Mouse (Mus musculus) neural tube, embryonic 13.5 days (tissue): ENCODE results near the gene Ppt1. TPM values are rescaled to one million over a fixed set of nuclear protein-coding genes. Genes with fewer than 3 reads are reported as not detected.
"Not testable (repeated sequence)": the region's sequence is repeated elsewhere in the genome, so short reads cannot be mapped to it uniquely, and the experiment has no call there.

Source experiments
- ATAC-seq: fragments of 200-750 bp; cut with Nextera tagmentation; 2 replicates; pipeline ENCODE4 v1.8.0; 2017; ENCODE audit warnings: low read depth, mild to moderate bottlenecking, moderate TSS enrichment, moderate library complexity
- H3K27ac ChIP-seq: fragments of 300-500 bp; sonication (generic); replicated peaks from 2 replicates; pipeline ENCODE4 v1.5.1; 2015; ENCODE audit warnings: moderate library complexity, mild to moderate bottlenecking, inconsistent platforms
- H3K27me3 ChIP-seq: fragments of 300-500 bp; sonication (generic); 2 replicates; pipeline ENCODE4 v1.6.1; 2015; ENCODE audit warnings: mild to moderate bottlenecking, inconsistent platforms
- H3K36me3 ChIP-seq: fragments of 300-500 bp; sonication (generic); 2 replicates; pipeline ENCODE4 v1.6.1; 2015; ENCODE audit warnings: mild to moderate bottlenecking, inconsistent platforms
- H3K4me1 ChIP-seq: fragments of 300-500 bp; sonication (generic); replicated peaks from 2 replicates; pipeline ENCODE4 v1.6.1; 2015; ENCODE audit warnings: inconsistent platforms
- H3K4me2 ChIP-seq: fragments of 300-500 bp; sonication (generic); 2 replicates; pipeline ENCODE4 v1.6.1; 2015; ENCODE audit warnings: inconsistent platforms, mild to moderate bottlenecking, moderate library complexity
- H3K4me3 ChIP-seq: fragments of 300-500 bp; sonication (generic); 2 replicates; pipeline ENCODE4 v1.5.1; 2015; ENCODE audit warnings: mild to moderate bottlenecking, inconsistent platforms
- H3K9ac ChIP-seq: fragments of 300-500 bp; sonication (generic); 2 replicates; pipeline ENCODE4 v1.6.1; 2015; ENCODE audit warnings: moderate library complexity, mild to moderate bottlenecking, inconsistent platforms
- H3K9me3 ChIP-seq: fragments of 300-500 bp; sonication (generic); 2 replicates; pipeline ENCODE4 v1.6.1; 2016; ENCODE audit warnings: inconsistent platforms
- WGBS: fragments of 180-500 bp; shearing (Covaris S2); methylation state at CpG from one replicate; pipeline ENCODE4 v1.1.7; 2015; 5-methylcytosine and 5-hydroxymethylcytosine counted together
- polyA plus RNA-seq: library from polyadenylated mRNA; unstranded; fragments of >200 nt; fragmentation: Nextera tagmentation; extraction: Ambion mirVana; gene quantifications from 2 replicates; pipeline ENCODE4 v1.2.1, GENCODE M21; 2015

Ppt1 gene
- 84.0 and 87.9 TPM in 2 replicates for polyA plus RNA-seq

DNA sequence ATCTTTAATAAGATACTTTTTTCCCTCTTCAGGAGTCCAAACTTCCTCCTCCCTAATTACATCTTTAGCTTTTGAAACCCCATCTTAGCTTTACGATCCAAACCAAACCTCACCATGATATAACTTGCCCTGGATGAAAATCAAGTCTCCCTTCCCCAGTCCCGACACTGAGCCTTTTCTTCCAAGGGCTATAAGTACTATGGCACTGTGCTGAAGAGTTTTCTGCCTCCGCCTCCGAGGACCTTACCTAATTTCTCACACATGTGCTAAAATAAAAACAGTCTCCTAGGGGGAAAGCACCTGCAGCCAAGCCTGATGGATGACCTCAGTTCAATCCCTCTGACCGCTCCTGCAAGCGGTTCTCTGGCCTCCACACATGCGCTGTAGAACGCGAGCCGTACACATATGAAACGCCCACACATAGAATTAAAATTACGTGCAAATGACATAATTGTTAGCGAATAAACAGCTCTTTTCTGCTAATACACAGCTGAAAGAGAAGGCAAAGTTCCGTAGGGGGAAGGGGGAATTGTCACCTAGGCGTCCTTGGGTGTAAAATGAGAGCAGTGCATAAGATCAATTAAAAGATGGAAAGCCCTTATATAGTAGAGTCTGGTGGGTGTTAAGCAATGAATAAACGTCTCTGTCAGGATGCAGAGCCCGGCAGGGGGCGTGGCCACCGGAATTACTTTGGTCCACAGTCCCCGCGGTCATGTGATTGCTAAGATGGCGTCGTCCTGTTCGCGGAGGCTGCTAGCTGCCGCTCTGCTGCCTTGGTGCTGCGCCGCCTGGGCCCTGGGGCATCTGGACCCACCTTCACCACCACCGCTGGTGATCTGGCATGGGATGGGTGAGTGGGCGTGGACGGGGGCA lies at the start of gene Ppt1:
Gene Ppt1, plus strand, starts transcription at position 713 of the 873 bp plus-strand sequence.
- Histone ChIP-seq H3K27me3 (no peaks in the 10 kb centered on the region), H3K36me3 (peaks cover 6% of the 10 kb centered on the region; the same call in 1 of the 2 replicates), H3K4me2 (peak within 1 kb of the TSS; percentile 90), H3K4me1 (peaks cover 43% of the 10 kb centered on the region), H3K9me3 (no peaks in the 10 kb centered on the region), H3K4me3 (peak within 1 kb of the TSS; percentile 61), H3K9ac (peak within 1 kb of the TSS; percentile 83), H3K27ac (peak within 1 kb of the TSS; percentile 87)
- 4% methylated on average over 31 of the region's 31 CpGs for WGBS
- peak; percentile 90 for ATAC-seq

DNA sequence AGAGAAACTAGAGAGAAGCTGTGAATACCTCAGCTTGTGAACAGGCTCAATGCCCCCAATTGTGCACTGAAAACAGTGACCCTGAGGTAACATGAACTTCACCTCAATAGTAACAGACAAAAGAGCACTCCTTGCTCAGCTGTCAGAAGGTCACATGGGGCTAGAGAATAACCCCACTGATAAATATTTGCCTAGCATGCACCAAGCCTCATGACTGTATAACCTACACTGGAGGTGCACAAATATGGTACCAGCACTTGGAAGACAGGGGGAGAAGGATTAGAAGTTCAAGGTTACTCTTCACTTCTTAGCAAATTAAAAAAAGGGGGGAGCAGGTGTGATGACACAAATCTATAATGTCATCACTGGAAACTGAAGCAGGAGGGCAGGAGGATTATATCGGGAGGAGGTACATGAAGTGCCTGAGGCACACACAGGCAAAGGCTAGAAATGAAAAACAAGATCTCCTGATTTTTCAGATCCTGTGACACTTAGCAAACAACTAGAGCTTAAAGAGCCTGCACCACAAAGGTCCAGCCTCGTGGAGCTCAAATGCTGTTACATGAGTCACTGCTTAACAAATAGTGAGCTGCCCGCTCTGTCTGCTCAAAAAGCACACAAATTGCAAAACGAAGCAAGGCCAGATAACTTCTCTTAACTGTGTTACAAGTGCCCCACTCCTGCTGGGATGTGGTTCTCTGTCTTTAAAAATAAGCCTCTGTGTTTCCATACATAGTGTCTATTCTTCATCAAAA lies 46.5 kb upstream of the Ppt1 start:
- no peaks in the 10 kb centered on the region for H3K4me1 ChIP-seq
- WGBS, result 80% methylated on average over 4 of the region's 4 CpGs
- no peaks in the 10 kb centered on the region for H3K36me3 ChIP-seq
- no peak overlapping the region for H3K9ac ChIP-seq
- no peak overlapping the region for H3K4me3 ChIP-seq
- ATAC-seq, result no peak
- H3K9me3 ChIP-seq, result no peaks in the 10 kb centered on the region
- H3K27ac ChIP-seq, result no peak overlapping the region
- H3K27me3 ChIP-seq, result no peaks in the 10 kb centered on the region
- no peak overlapping the region for H3K4me2 ChIP-seq

GRCm38 (mm10) chr4:122808108-122808507 lies 27.9 kb upstream of the Ppt1 start:
- ATAC-seq, result peak; percentile 75; the same call in 1 of the 2 replicates
- Histone ChIP-seq H3K36me3 (no peaks in the 10 kb centered on the region), H3K4me1 (no peaks in the 10 kb centered on the region), H3K27ac (no peak overlapping the region), H3K9ac (no peak overlapping the region), H3K4me2 (no peak overlapping the region), H3K4me3 (no peak overlapping the region), H3K27me3 (no peaks in the 10 kb centered on the region), H3K9me3 (no peaks in the 10 kb centered on the region)
- WGBS, result 19% methylated on average over 4 of the region's 4 CpGs

DNA sequence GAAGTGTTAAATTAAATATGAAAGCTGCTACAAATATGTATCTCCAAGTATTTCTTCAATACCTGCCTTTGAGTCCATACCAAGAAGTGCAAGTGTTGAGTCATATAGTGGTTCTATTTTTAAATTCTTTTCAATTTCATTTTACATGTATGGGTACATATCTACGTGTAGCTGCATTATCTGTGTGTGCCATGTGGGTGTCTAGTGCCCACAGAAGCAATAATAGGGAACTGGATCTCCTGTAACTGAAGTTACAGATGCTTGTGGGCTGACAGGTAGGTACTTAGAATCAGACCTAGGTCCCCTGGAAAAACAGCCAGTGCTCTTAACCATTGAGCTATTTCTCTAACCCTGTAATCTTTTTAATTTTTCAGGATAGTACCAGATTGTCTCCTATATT lies 24.9 kb upstream of the Ppt1 start:
- ATAC-seq, result no peak
- Histone ChIP-seq H3K9me3 (no peaks in the 10 kb centered on the region), H3K4me1 (no peaks in the 10 kb centered on the region), H3K4me3 (no peak overlapping the region), H3K27me3 (no peaks in the 10 kb centered on the region), H3K9ac (no peak overlapping the region), H3K36me3 (no peaks in the 10 kb centered on the region), H3K27ac (no peak overlapping the region), H3K4me2 (no peak overlapping the region)
- 59% methylated on average over 1 of the region's 1 CpGs for WGBS

GRCm38 (mm10) chr4:122811824-122812223 lies 24.2 kb upstream of the Ppt1 start:
- no peaks in the 10 kb centered on the region for H3K36me3 ChIP-seq
- no peaks in the 10 kb centered on the region for H3K9me3 ChIP-seq
- H3K4me1 ChIP-seq, result no peaks in the 10 kb centered on the region
- no peak overlapping the region for H3K4me2 ChIP-seq
- ATAC-seq, result no peak
- H3K9ac ChIP-seq, result no peak overlapping the region
- H3K27ac ChIP-seq, result no peak overlapping the region
- H3K4me3 ChIP-seq, result no peak overlapping the region
- H3K27me3 ChIP-seq, result no peaks in the 10 kb centered on the region
- 73% methylated on average over 2 of the region's 2 CpGs for WGBS

GRCm38 (mm10) chr4:122816202-122816601 lies 19.8 kb upstream of the Ppt1 start:
- no peaks in the 10 kb centered on the region for H3K36me3 ChIP-seq
- ATAC-seq, result no peak
- H3K27ac ChIP-seq, result no peak overlapping the region
- no peak overlapping the region for H3K4me3 ChIP-seq
- H3K9ac ChIP-seq, result no peak overlapping the region
- H3K9me3 ChIP-seq, result no peaks in the 10 kb centered on the region
- no peaks in the 10 kb centered on the region for H3K27me3 ChIP-seq
- no peaks in the 10 kb centered on the region for H3K4me1 ChIP-seq
- 75% methylated on average over 1 of the region's 1 CpGs for WGBS
- H3K4me2 ChIP-seq, result no peak overlapping the region

GRCm38 (mm10) chr4:122820941-122821340 lies 15.1 kb upstream of the Ppt1 start:
- H3K9me3 ChIP-seq, H3K27ac ChIP-seq, H3K9ac ChIP-seq, H3K27me3 ChIP-seq, H3K36me3 ChIP-seq, ATAC-seq, H3K4me2 ChIP-seq, H3K4me1 ChIP-seq, H3K4me3 ChIP-seq: not testable (repeated sequence)
- 35% methylated on average over 10 of the region's 10 CpGs for WGBS

GRCm38 (mm10) chr4:122827651-122828050 lies 8.4 kb upstream of the Ppt1 start:
- Histone ChIP-seq H3K4me2 (no peak overlapping the region), H3K27ac (no peak overlapping the region), H3K27me3 (no peaks in the 10 kb centered on the region), H3K4me3 (no peak overlapping the region), H3K9me3 (no peaks in the 10 kb centered on the region), H3K9ac (no peak overlapping the region), H3K4me1 (peaks cover 7% of the 10 kb centered on the region), H3K36me3 (no peaks in the 10 kb centered on the region)
- ATAC-seq, result no peak

- Histone ChIP-seq H3K4me1 (peaks cover 8% of the 10 kb centered on the region), H3K9ac (no peak overlapping the region), H3K36me3 (no peaks in the 10 kb centered on the region), H3K27me3 (no peaks in the 10 kb centered on the region), H3K4me2 (no peak overlapping the region), H3K27ac (no peak overlapping the region), H3K9me3 (no peaks in the 10 kb centered on the region), H3K4me3 (no peak overlapping the region)
- ATAC-seq, result no peak
- 90% methylated on average over 6 of the region's 6 CpGs for WGBS
Observed at GRCm38 (mm10) chr4:122829339-122829738, 6.7 kb upstream of the Ppt1 start.

- Histone ChIP-seq H3K4me2 (no peak overlapping the region), H3K27me3 (no peaks in the 10 kb centered on the region), H3K9ac (no peak overlapping the region), H3K4me1 (peaks cover 25% of the 10 kb centered on the region), H3K9me3 (no peaks in the 10 kb centered on the region), H3K36me3 (no peaks in the 10 kb centered on the region), H3K27ac (no peak overlapping the region), H3K4me3 (no peak overlapping the region)
- 9% methylated on average over 1 of the region's 1 CpGs for WGBS
- no peak for ATAC-seq
Observed at GRCm38 (mm10) chr4:122831888-122832287, 4.2 kb upstream of the Ppt1 start.

DNA sequence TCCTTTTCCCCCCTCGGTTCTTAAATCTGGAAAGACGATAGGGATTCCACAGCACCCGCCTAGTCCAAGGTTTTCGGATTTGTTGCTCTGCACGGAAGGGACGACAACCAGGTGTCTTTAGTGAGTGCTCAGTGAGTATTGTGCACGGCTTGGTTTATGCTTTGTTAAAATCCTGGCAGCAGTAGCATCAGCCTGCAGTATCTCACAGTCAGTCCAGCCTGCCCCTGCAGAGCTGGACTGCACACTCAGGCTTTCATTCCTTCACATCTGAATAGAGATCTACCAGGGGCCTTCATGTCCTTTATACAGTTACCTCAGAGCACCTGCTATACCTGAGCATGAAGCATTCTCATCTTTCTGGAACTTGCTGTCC lies 347 bp downstream of the Ppt1 start:
- H3K27ac ChIP-seq, result peak overlapping the region; percentile 87
- peaks cover 43% of the 10 kb centered on the region for H3K4me1 ChIP-seq
- H3K27me3 ChIP-seq, result no peaks in the 10 kb centered on the region
- H3K4me2 ChIP-seq, result peak overlapping the region; percentile 90
- peak overlapping the region; percentile 61 for H3K4me3 ChIP-seq
- H3K9ac ChIP-seq, result peak overlapping the region; percentile 83
- H3K9me3 ChIP-seq, result no peaks in the 10 kb centered on the region
- peak; percentile 40 for ATAC-seq
- WGBS, result 0% methylated on average over 7 of the region's 7 CpGs
- H3K36me3 ChIP-seq, result peaks cover 12% of the 10 kb centered on the region

GRCm38 (mm10) chr4:122837180-122837730 lies 1.2 kb downstream of the Ppt1 start:
- Histone ChIP-seq H3K4me2 (peak overlapping the region; percentile 90), H3K27ac (no peak overlapping the region), H3K9ac (peak overlapping the region; percentile 83; the same call in 1 of the 2 replicates), H3K36me3 (peaks cover 20% of the 10 kb centered on the region), H3K4me1 (peaks cover 37% of the 10 kb centered on the region), H3K27me3 (no peaks in the 10 kb centered on the region), H3K9me3 (no peaks in the 10 kb centered on the region), H3K4me3 (peak overlapping the region; percentile 61)
- 69% methylated on average over 6 of the region's 6 CpGs for WGBS
- ATAC-seq, result no peak
